Mouse (Mus musculus) spleen, adult 2 months (tissue): ENCODE data around the gene Mesd. TPM values are rescaled to one million over a fixed set of nuclear protein-coding genes. Genes with fewer than 3 reads are reported as not detected.

Experiments
- DNase-seq, 2 experiments: peaks; one replicate each; pipeline versions ENCODE4 v3.0.0 to v3.0.0-alpha.2; 2012 to 2021; ENCODE audit warnings: low spot score in 2 of 2, low read depth in 1 of 2
- H3K27ac ChIP-seq: fragments of 200-500 bp; 2 replicates; pipeline ENCODE4 v1.5.1; 2012; ENCODE audit warnings: low read length, inconsistent platforms; ENCODE audit not compliant: insufficient read depth
- H3K27me3 ChIP-seq: fragments of 200-500 bp; 2 replicates; pipeline ENCODE4 v1.6.1; 2012; ENCODE audit warnings: mild to moderate bottlenecking, moderate library complexity, low read length, inconsistent platforms; ENCODE audit not compliant: control insufficient read depth, insufficient read depth
- H3K36me3 ChIP-seq: fragments of 200-500 bp; 2 replicates; pipeline ENCODE4 v1.6.1; 2012; ENCODE audit warnings: mild to moderate bottlenecking, low read length, inconsistent platforms; ENCODE audit not compliant: control insufficient read depth, insufficient read depth
- H3K4me1 ChIP-seq: fragments of 200-500 bp; 2 replicates; pipeline ENCODE4 v1.6.1; 2011; ENCODE audit warnings: inconsistent platforms; ENCODE audit not compliant: control insufficient read depth, insufficient read depth, insufficient read length
- H3K4me3 ChIP-seq: fragments of 200-500 bp; 2 replicates; pipeline ENCODE4 v1.5.1; 2011; ENCODE audit warnings: mild to moderate bottlenecking, inconsistent platforms; ENCODE audit not compliant: insufficient read depth, insufficient read length; ENCODE audit errors: extremely low read depth
- CTCF ChIP-seq: fragments of 200-500 bp; IDR thresholded peaks from 2 replicates; pipeline ENCODE4 v1.5.1; 2011; ENCODE audit warnings: mild to moderate bottlenecking, inconsistent platforms; ENCODE audit not compliant: insufficient read depth, insufficient read length, insufficient replicate concordance; ENCODE audit errors: extremely low read depth
- POLR2A ChIP-seq: fragments of 200-500 bp; IDR thresholded peaks from 2 replicates; pipeline ENCODE4 v1.6.1; 2011; ENCODE audit warnings: low read depth, low read length, inconsistent platforms
- WGBS: fragments of 180-500 bp; shearing (Covaris S2); methylation state at CpG from one replicate; pipeline ENCODE4 v1.1.7; 2018; 5-methylcytosine and 5-hydroxymethylcytosine counted together
- polyA plus RNA-seq: library from polyadenylated mRNA; depleted of rRNA; stranded (reverse); fragments of >200 nt; gene quantifications from 2 replicates; pipeline ENCODE4 v1.2.3, GENCODE M21; 2012; rRNA removed

The Mesd gene
- polyA plus RNA-seq, 1 experiment = 6.2 TPM

- no peak for DNase-seq
- Histone ChIP-seq H3K4me1 (no peaks in the 10 kb centered on the region), H3K27me3 (no peaks in the 10 kb centered on the region), H3K36me3 (no peaks in the 10 kb centered on the region), H3K4me3 (no peak overlapping the region), H3K27ac (no peak overlapping the region)
- TF ChIP-seq CTCF = no peak
- TF ChIP-seq POLR2A = no peak
- 82% methylated on average over 6 of the region's 6 CpGs for WGBS
Observed at GRCm38 (mm10) chr7:83949662-83950061, 65.4 kb downstream of the Mesd start.

Other genes with a start within 250 kb of the Mesd start
- 70.7 and 72.3 TPM in 2 replicates for gene Il16, start 138.7 kb upstream of the Mesd start, polyA plus RNA-seq
- gene Cfap161, start 89.6 kb upstream of the Mesd start, polyA plus RNA-seq = not detected in 2 replicates
- 23.5 and 38.9 TPM in 2 replicates for gene Tlnrd1, start 161 bp upstream of the Mesd start, polyA plus RNA-seq
- 2.4 TPM in 2 replicates for gene Cemip, start 202.0 kb downstream of the Mesd start, polyA plus RNA-seq